Mouse (Mus musculus): ENCODE results near the gene Fat3. TPM values are rescaled to one million over a fixed set of nuclear protein-coding genes. Genes with fewer than 3 reads are reported as not detected.

Fat3 gene
- total RNA-seq, 1 experiment from 2014 or later = not detected

GRCm38 (mm10) chr9:16290911-16291310 is 210.2 kb downstream of the Fat3 start:
- no peak for ATAC-seq (replicated peaks in 1 of 2; ENCODE audit: insufficient read depth in 1 of 2, low FRiP score in 2 of 2, low TSS enrichment in 1 of 2, low read depth in 1 of 2, poor library complexity in 2 of 2, severe bottlenecking in 2 of 2)

DNA sequence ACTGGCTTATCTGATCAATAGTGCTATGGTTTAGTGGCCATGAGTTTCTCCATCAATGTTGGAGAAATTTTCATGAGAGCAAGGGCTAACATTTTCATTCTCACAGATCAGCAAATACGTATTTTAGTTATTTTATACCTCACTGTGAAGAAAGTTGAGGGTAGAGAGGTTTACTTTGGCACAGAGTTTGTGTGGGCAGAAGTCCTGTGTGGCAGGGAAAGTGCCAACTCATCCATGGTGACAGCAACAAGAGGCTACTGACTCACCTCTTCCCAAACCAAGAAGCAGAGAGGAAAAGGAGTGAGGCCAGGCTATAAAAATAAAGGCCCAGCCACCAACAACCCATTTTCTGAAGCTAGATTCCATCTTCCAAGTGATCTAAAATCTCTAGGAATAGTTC is 218.1 kb downstream of the Fat3 start:
- ATAC-seq (replicated peaks in 1 of 2; ENCODE audit: insufficient read depth in 1 of 2, low FRiP score in 2 of 2, low TSS enrichment in 1 of 2, low read depth in 1 of 2, poor library complexity in 2 of 2, severe bottlenecking in 2 of 2) = peak; percentile 42 to 48; a peak in 2 of 4 replicates

DNA sequence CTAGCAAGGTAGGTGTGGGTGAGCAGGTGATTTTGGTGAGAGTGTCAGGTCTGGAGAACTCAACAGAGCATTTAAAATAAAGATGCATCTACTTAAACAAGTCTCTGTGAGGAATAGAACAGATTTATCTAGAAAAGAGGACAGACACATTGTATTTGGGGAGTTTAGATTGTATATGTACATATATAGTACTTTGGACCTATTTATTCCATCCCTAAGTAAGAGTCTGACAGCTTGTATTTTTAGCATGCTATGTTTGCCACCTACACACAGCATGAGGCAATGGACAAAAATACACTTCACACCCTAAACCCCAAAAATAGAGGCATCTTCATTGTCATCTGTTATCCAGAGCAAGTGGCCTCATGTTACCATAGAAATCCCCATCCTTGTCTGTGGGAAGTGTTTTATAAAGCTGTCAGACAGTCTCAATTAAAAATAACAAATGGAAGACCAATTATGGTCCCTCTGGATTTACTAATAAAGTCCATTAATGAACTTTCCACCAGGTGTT is 218.7 kb downstream of the Fat3 start:
- no peak for ATAC-seq (replicated peaks in 1 of 2; ENCODE audit: insufficient read depth in 1 of 2, low FRiP score in 2 of 2, low TSS enrichment in 1 of 2, low read depth in 1 of 2, poor library complexity in 2 of 2, severe bottlenecking in 2 of 2)

GRCm38 (mm10) chr9:16275589-16275988 is 225.5 kb downstream of the Fat3 start:
- no peak for ATAC-seq (replicated peaks in 1 of 2; ENCODE audit: insufficient read depth in 1 of 2, low FRiP score in 2 of 2, low TSS enrichment in 1 of 2, low read depth in 1 of 2, poor library complexity in 2 of 2, severe bottlenecking in 2 of 2)

- ATAC-seq (replicated peaks in 1 of 2; ENCODE audit: insufficient read depth in 1 of 2, low FRiP score in 2 of 2, low TSS enrichment in 1 of 2, low read depth in 1 of 2, poor library complexity in 2 of 2, severe bottlenecking in 2 of 2) = no peak
Measured at GRCm38 (mm10) chr9:16274130-16274529, 227.0 kb downstream of the Fat3 start.

- ATAC-seq (replicated peaks in 1 of 2; ENCODE audit: insufficient read depth in 1 of 2, low FRiP score in 2 of 2, low TSS enrichment in 1 of 2, low read depth in 1 of 2, poor library complexity in 2 of 2, severe bottlenecking in 2 of 2) = no peak
Measured at GRCm38 (mm10) chr9:16272810-16273209, 228.3 kb downstream of the Fat3 start.

DNA sequence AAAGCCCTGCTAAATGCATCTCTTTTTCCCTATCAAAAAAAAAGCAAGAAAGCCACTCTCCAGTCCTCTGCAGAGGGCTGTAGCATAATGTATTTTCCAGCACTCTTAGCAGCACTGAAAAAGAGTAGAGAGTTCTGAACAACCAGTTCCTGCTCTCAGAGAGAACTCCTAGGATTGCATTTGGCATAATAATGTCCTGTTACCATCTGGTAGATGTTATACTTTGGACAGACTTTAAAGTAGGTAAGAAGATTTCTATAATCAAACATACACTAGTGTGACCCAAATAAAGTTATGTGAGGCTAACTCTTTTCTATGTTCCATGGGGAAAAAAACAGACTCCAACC is 230.3 kb downstream of the Fat3 start:
- ATAC-seq (replicated peaks in 1 of 2; ENCODE audit: insufficient read depth in 1 of 2, low FRiP score in 2 of 2, low TSS enrichment in 1 of 2, low read depth in 1 of 2, poor library complexity in 2 of 2, severe bottlenecking in 2 of 2) = no peak

DNA sequence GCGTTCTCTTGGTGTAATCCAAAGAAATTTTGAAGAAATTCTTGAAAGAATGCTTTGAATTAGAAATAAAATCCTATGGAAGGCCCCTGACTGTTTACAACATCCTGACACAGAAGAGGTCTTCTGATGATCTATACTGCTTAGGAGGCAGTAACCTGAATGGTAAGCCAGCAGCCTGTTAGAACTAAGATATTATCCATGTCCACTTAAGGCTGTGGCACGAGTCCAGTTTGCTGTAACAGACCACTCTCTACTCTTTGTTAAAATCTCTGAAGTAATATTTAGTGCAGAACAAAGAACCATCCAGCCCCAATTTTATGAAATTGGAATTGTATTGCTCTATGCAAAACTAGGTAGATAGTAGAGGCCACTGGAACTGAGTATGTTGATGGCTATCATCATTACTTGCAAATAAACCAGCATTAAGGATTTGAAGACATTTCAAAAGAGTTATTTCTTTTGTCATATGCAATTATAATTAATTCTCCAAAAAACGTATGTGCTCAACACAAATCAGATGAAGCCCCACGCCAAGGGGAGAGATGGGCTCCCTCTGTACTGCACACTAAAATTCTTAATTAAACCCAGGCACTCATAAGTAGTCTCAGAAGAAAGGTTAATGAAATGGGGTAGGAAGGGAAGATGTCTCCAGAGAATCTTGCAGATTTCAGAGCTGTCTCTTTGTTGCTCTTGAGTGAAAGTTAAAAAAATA is 230.9 kb downstream of the Fat3 start:
- ATAC-seq (replicated peaks in 1 of 2; ENCODE audit: insufficient read depth in 1 of 2, low FRiP score in 2 of 2, low TSS enrichment in 1 of 2, low read depth in 1 of 2, poor library complexity in 2 of 2, severe bottlenecking in 2 of 2) = no peak

- no peak for ATAC-seq (replicated peaks in 1 of 2; ENCODE audit: insufficient read depth in 1 of 2, low FRiP score in 2 of 2, low TSS enrichment in 1 of 2, low read depth in 1 of 2, poor library complexity in 2 of 2, severe bottlenecking in 2 of 2)
Measured at GRCm38 (mm10) chr9:16265519-16265918, 235.6 kb downstream of the Fat3 start.

- ATAC-seq (replicated peaks in 1 of 2; ENCODE audit: insufficient read depth in 1 of 2, low FRiP score in 2 of 2, low TSS enrichment in 1 of 2, low read depth in 1 of 2, poor library complexity in 2 of 2, severe bottlenecking in 2 of 2) = no peak
Measured at GRCm38 (mm10) chr9:16257241-16257840, 243.7 kb downstream of the Fat3 start.

DNA sequence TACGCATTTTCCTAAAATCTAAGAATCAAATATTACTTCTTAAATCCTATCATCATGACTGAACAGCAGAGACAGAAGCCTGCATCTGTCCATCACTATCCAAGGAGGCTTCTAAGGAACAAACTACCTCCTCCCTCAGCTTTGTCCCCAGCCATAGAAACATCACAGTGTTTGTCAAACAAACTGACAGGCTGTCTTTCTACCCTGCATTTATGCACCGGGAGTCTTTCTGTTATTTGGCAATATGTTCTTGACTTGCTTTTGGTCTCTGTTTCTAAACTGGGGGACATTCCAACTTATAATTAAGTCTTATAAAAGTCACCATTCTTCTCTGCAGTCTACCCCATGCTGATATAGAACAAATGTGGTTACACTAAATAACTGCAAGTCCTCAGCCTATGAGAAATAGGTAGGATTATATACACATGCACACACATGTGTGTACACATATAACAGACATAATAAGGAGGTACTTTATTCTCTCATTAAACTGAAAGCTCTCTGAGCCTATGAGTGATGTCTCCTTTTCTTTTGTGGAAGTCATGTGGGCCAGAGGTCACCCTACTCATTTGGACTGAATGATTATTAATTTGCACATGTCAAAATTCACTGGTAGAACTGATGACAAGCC is 244.4 kb downstream of the Fat3 start:
- no peak for ATAC-seq (replicated peaks in 1 of 2; ENCODE audit: insufficient read depth in 1 of 2, low FRiP score in 2 of 2, low TSS enrichment in 1 of 2, low read depth in 1 of 2, poor library complexity in 2 of 2, severe bottlenecking in 2 of 2)

GRCm38 (mm10) chr9:16246741-16247140 is 254.3 kb downstream of the Fat3 start:
- ATAC-seq (replicated peaks in 1 of 2; ENCODE audit: insufficient read depth in 1 of 2, low FRiP score in 2 of 2, low TSS enrichment in 1 of 2, low read depth in 1 of 2, poor library complexity in 2 of 2, severe bottlenecking in 2 of 2) = no peak

- no peak for ATAC-seq (replicated peaks in 1 of 2; ENCODE audit: insufficient read depth in 1 of 2, low FRiP score in 2 of 2, low TSS enrichment in 1 of 2, low read depth in 1 of 2, poor library complexity in 2 of 2, severe bottlenecking in 2 of 2)
Measured at GRCm38 (mm10) chr9:16231575-16231974, 269.5 kb downstream of the Fat3 start.

- no peak for ATAC-seq (replicated peaks in 1 of 2; ENCODE audit: insufficient read depth in 1 of 2, low FRiP score in 2 of 2, low TSS enrichment in 1 of 2, low read depth in 1 of 2, poor library complexity in 2 of 2, severe bottlenecking in 2 of 2)
Measured at GRCm38 (mm10) chr9:16228919-16229318, 272.2 kb downstream of the Fat3 start.

- ATAC-seq (replicated peaks in 1 of 2; ENCODE audit: insufficient read depth in 1 of 2, low FRiP score in 2 of 2, low TSS enrichment in 1 of 2, low read depth in 1 of 2, poor library complexity in 2 of 2, severe bottlenecking in 2 of 2) = no peak
Measured at GRCm38 (mm10) chr9:16227398-16227797, 273.7 kb downstream of the Fat3 start.

DNA sequence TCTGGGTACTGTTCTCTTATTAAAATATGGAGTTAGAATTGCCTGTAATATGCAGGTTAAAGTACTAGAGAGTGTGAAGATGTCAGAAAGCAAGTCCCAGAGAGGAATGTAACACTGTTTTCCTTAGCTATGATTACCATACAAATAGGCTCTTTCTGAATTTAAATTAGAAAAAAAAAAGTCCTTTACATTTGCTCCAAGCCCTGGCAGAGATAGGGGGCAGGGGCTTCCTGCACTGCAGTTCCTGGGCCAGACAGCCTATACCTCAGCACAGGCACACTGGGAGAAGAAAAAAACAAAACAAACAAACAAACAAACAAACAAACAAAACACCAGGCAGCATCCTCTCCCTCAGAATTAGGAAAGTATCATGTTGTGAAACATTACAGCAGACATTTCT is 274.5 kb downstream of the Fat3 start:
- ATAC-seq (replicated peaks in 1 of 2; ENCODE audit: insufficient read depth in 1 of 2, low FRiP score in 2 of 2, low TSS enrichment in 1 of 2, low read depth in 1 of 2, poor library complexity in 2 of 2, severe bottlenecking in 2 of 2) = no peak

- no peak for ATAC-seq (replicated peaks in 1 of 2; ENCODE audit: insufficient read depth in 1 of 2, low FRiP score in 2 of 2, low TSS enrichment in 1 of 2, low read depth in 1 of 2, poor library complexity in 2 of 2, severe bottlenecking in 2 of 2)
Measured at GRCm38 (mm10) chr9:16221885-16222284, 279.2 kb downstream of the Fat3 start.

GRCm38 (mm10) chr9:16216235-16216634 is 284.9 kb downstream of the Fat3 start:
- ATAC-seq (replicated peaks in 1 of 2; ENCODE audit: insufficient read depth in 1 of 2, low FRiP score in 2 of 2, low TSS enrichment in 1 of 2, low read depth in 1 of 2, poor library complexity in 2 of 2, severe bottlenecking in 2 of 2) = peak; percentile 75 to 80

Measured in hematopoietic stem cell, adult 5-6 weeks (primary cell).